Mouse (Mus musculus): ENCODE results near the gene Daam1. TPM values are rescaled to one million over a fixed set of nuclear protein-coding genes. Genes with fewer than 3 reads are reported as not detected.

Gene Daam1
- polyA plus RNA-seq, 1 experiment from 2014 or later, result 17.6 TPM

DNA sequence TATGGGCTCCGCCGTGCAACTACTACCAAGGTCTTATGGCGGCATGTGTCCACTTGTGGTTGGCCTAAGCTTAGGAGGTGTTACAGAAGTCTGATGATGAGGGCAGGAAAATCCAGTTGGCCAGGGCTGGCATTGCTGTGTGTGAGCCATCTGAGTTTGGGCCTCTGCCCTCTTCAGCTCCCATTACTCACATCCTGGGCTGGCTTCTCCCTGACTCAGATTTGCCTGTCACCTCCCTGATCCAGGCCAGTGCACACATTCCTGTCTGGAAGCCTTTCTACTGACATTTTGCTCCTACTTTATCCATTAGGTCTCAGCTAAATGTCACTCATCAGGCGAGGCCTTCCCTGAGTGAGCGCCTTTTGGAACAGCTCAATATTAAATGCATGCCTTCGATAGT lies 57.5 kb downstream of the Daam1 start:
- Histone ChIP-seq H3K36me3 (ENCODE audit: poor library complexity, severe bottlenecking) (no peaks in the 10 kb centered on the region), H3K27me3 (no peaks in the 10 kb centered on the region), H3K9ac (no peak overlapping the region), H3K4me2 (no peak overlapping the region), H3K4me1 (peaks cover 42% of the 10 kb centered on the region), H3K27ac (no peak overlapping the region), H3K9me3 (replicated peaks) (no peaks in the 10 kb centered on the region), H3K4me3 (no peak overlapping the region)
- no peak for ATAC-seq
- 94% methylated on average over 6 of the region's 6 CpGs for WGBS

GRCm38 (mm10) chr12:71889266-71889665 lies 58.4 kb downstream of the Daam1 start:
- Histone ChIP-seq H3K4me3 (no peak overlapping the region), H3K4me2 (no peak overlapping the region), H3K4me1 (peaks cover 42% of the 10 kb centered on the region), H3K27me3 (no peaks in the 10 kb centered on the region), H3K9me3 (replicated peaks) (no peaks in the 10 kb centered on the region), H3K36me3 (ENCODE audit: poor library complexity, severe bottlenecking) (no peaks in the 10 kb centered on the region), H3K27ac (no peak overlapping the region), H3K9ac (no peak overlapping the region)
- WGBS, result 91% methylated on average over 8 of the region's 8 CpGs
- no peak for ATAC-seq

DNA sequence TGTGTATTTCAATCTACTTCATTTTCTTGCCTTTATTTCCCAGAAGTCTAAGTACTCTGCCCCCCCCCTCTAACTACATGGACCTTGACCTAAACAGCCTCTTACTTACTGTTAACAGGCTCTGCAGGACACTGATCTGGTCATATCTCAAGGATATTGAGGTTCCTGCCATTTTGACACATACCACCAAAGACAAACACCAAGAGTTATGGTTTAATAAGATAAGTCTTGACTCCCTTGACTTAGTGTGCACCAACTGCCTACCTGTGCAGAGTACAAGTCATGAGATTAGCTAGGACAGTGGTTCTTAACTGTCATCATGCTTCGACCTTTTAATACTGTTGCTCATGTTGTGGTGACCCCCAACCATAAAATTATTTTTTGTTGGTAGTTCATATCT lies 59.4 kb downstream of the Daam1 start:
- ATAC-seq, result no peak
- no peak overlapping the region for H3K27ac ChIP-seq
- no peaks in the 10 kb centered on the region for H3K27me3 ChIP-seq
- no peak overlapping the region for H3K9ac ChIP-seq
- H3K9me3 ChIP-seq (replicated peaks), result no peaks in the 10 kb centered on the region
- H3K4me1 ChIP-seq, result peaks cover 38% of the 10 kb centered on the region
- H3K4me3 ChIP-seq, result no peak overlapping the region
- H3K36me3 ChIP-seq (ENCODE audit: poor library complexity, severe bottlenecking), result no peaks in the 10 kb centered on the region
- no peak overlapping the region for H3K4me2 ChIP-seq
- WGBS, result 94% methylated on average over 1 of the region's 1 CpGs

- Histone ChIP-seq H3K4me1 (peaks cover 22% of the 10 kb centered on the region), H3K27me3 (no peaks in the 10 kb centered on the region), H3K4me3 (no peak overlapping the region), H3K27ac (peak overlapping the region; percentile 4; the same call in 1 of the 2 replicates), H3K9me3 (replicated peaks) (no peaks in the 10 kb centered on the region), H3K36me3 (ENCODE audit: poor library complexity, severe bottlenecking) (0 out of 2 replicates have a peak, but pooled peaks cover 8% of the 10 kb centered on the region), H3K4me2 (no peak overlapping the region), H3K9ac (no peak overlapping the region)
- peak; percentile 21; the same call in 1 of the 2 replicates for ATAC-seq
- WGBS, result 35% methylated on average over 7 of the region's 7 CpGs
Measured at GRCm38 (mm10) chr12:71891729-71892355, 61.0 kb downstream of the Daam1 start.

GRCm38 (mm10) chr12:71892996-71893605 lies 62.2 kb downstream of the Daam1 start:
- H3K36me3 ChIP-seq (ENCODE audit: poor library complexity, severe bottlenecking), result peaks cover 17% of the 10 kb centered on the region; the same call in 1 of the 2 replicates
- no peak overlapping the region for H3K9ac ChIP-seq
- 61% methylated on average over 9 of the region's 9 CpGs for WGBS
- H3K27ac ChIP-seq, result no peak overlapping the region
- H3K4me2 ChIP-seq, result no peak overlapping the region
- H3K4me3 ChIP-seq, result no peak overlapping the region
- H3K27me3 ChIP-seq, result no peaks in the 10 kb centered on the region
- ATAC-seq, result no peak
- H3K4me1 ChIP-seq, result peaks cover 19% of the 10 kb centered on the region
- H3K9me3 ChIP-seq (replicated peaks), result no peaks in the 10 kb centered on the region

DNA sequence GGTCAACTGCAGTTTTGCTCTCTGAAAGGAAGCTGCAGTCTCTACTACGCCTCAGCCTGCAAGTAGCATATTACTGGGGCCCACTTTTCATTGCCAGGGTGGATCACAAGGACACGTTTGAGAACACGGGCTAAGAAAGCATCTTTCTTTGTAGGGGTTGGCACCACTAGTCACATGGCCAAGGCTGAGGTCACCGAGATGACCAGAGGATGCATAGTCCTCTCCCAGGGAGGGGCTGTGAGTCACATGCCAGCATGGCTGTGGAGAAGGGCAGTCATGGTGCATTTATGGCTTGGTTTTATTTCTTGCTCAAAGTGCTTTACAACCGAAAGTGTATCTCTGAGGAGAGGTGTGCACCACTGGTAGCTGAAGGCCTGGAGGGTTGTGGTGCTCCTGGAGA lies 67.4 kb downstream of the Daam1 start:
- Histone ChIP-seq H3K9ac (no peak overlapping the region), H3K4me1 (peaks cover 2% of the 10 kb centered on the region; the same call in 1 of the 2 replicates), H3K4me2 (no peak overlapping the region), H3K36me3 (ENCODE audit: poor library complexity, severe bottlenecking) (peaks cover 32% of the 10 kb centered on the region), H3K4me3 (no peak overlapping the region), H3K27ac (0 out of 2 replicates have a peak overlapping the region, but pooled peaks have one; percentile 42), H3K9me3 (replicated peaks) (no peaks in the 10 kb centered on the region), H3K27me3 (no peaks in the 10 kb centered on the region)
- no peak for ATAC-seq
- WGBS, result 84% methylated on average over 5 of the region's 5 CpGs

- H3K4me3 ChIP-seq, result no peak overlapping the region
- no peaks in the 10 kb centered on the region for H3K27me3 ChIP-seq
- peaks cover 32% of the 10 kb centered on the region for H3K36me3 ChIP-seq (ENCODE audit: poor library complexity, severe bottlenecking)
- no peak for ATAC-seq
- no peaks in the 10 kb centered on the region; the same call in 1 of the 2 replicates for H3K4me1 ChIP-seq
- 80% methylated on average over 7 of the region's 7 CpGs for WGBS
- no peaks in the 10 kb centered on the region for H3K9me3 ChIP-seq (replicated peaks)
- no peak overlapping the region for H3K27ac ChIP-seq
- H3K4me2 ChIP-seq, result no peak overlapping the region
- H3K9ac ChIP-seq, result no peak overlapping the region
Measured at GRCm38 (mm10) chr12:71898666-71899520, 68.0 kb downstream of the Daam1 start.

- H3K4me2 ChIP-seq, result no peak overlapping the region
- H3K27ac ChIP-seq, result no peak overlapping the region
- no peak for ATAC-seq
- no peaks in the 10 kb centered on the region; the same call in 1 of the 2 replicates for H3K4me1 ChIP-seq
- H3K27me3 ChIP-seq, result no peaks in the 10 kb centered on the region
- H3K36me3 ChIP-seq (ENCODE audit: poor library complexity, severe bottlenecking), result peaks cover 32% of the 10 kb centered on the region
- H3K4me3 ChIP-seq, result no peak overlapping the region
- no peaks in the 10 kb centered on the region for H3K9me3 ChIP-seq (replicated peaks)
- no peak overlapping the region for H3K9ac ChIP-seq
- WGBS, result 91% methylated on average over 4 of the region's 4 CpGs
Measured at GRCm38 (mm10) chr12:71899566-71899965, 68.7 kb downstream of the Daam1 start.

DNA sequence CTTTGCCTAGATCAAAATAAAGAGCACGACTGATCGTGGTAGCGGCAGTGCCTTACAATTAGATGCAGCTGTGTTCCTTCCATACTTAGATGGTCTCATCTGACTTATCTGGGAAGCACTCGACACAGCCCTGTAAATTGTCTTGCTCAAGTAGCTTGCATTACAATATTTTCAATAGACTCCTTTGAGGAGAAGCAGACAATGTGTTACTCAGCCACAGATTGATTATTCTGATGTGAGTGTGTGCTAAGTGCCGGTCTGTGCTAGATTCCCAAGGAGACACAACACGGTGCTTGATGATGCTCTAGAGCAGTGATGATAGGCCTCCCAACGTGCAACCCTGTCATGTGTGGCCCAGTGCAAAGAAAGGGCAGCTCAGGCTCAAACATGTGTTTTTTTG lies 70.3 kb downstream of the Daam1 start:
- Histone ChIP-seq H3K36me3 (ENCODE audit: poor library complexity, severe bottlenecking) (peaks cover 26% of the 10 kb centered on the region), H3K4me3 (no peak overlapping the region), H3K27me3 (no peaks in the 10 kb centered on the region), H3K9me3 (replicated peaks) (no peaks in the 10 kb centered on the region), H3K4me1 (peaks cover 8% of the 10 kb centered on the region), H3K4me2 (no peak overlapping the region), H3K27ac (no peak overlapping the region), H3K9ac (no peak overlapping the region)
- 65% methylated on average over 7 of the region's 7 CpGs for WGBS
- ATAC-seq, result 0 out of 2 replicates have a peak, but pooled peaks have one; percentile 27

DNA sequence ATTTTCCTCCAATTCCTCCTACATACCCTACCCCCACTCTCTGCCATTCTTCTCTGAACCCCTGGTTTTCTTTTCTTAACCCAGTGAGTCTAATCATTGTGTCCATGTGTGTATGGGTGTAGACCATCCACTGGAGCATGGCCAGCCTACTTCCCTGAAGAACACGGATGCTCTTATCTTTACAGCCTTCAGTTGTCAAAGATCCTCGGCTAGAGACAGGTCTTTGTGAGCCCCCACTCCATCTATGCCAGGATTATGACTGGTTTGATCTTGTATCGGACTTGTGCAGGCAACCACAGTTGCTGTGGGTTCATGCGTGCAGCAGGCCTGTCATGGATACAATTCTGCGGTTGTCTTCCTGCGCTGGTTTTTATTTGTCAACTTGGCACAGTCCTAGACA lies 71.0 kb downstream of the Daam1 start:
- Histone ChIP-seq H3K27ac (no peak overlapping the region), H3K4me2 (no peak overlapping the region), H3K4me1 (peaks cover 14% of the 10 kb centered on the region), H3K9me3 (replicated peaks) (no peaks in the 10 kb centered on the region), H3K27me3 (no peaks in the 10 kb centered on the region), H3K9ac (no peak overlapping the region), H3K4me3 (no peak overlapping the region), H3K36me3 (ENCODE audit: poor library complexity, severe bottlenecking) (peaks cover 23% of the 10 kb centered on the region)
- no peak for ATAC-seq
- WGBS, result 96% methylated on average over 6 of the region's 6 CpGs

DNA sequence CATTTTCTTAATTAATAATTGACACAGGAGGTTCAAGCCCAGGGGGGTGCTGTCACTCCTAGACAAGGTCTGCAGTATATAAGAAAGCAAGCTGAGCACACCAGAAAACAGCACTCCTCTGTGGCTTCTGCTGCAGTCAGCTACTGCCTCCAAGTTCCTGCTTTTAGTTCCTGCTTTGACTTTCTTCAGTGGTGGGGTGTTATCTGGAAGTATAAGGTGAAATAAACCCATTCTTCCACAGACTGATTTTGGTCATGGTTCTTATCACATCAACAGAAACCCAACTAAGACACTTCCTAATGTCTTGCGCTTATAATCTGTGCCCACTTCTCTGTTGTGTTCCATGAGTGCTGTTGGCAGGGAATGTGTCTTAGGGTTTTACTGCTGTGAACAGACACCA lies 71.4 kb downstream of the Daam1 start:
- ATAC-seq, result no peak
- WGBS, result 100% methylated on average over 1 of the region's 1 CpGs
- no peak overlapping the region for H3K9ac ChIP-seq
- no peak overlapping the region for H3K4me2 ChIP-seq
- H3K36me3 ChIP-seq (ENCODE audit: poor library complexity, severe bottlenecking), result peaks cover 19% of the 10 kb centered on the region
- no peak overlapping the region for H3K27ac ChIP-seq
- H3K4me3 ChIP-seq, result no peak overlapping the region
- H3K4me1 ChIP-seq, result peaks cover 19% of the 10 kb centered on the region
- no peaks in the 10 kb centered on the region for H3K9me3 ChIP-seq (replicated peaks)
- H3K27me3 ChIP-seq, result no peaks in the 10 kb centered on the region

GRCm38 (mm10) chr12:71903218-71903617 lies 72.3 kb downstream of the Daam1 start:
- peaks cover 15% of the 10 kb centered on the region for H3K36me3 ChIP-seq (ENCODE audit: poor library complexity, severe bottlenecking)
- 95% methylated on average over 4 of the region's 4 CpGs for WGBS
- H3K9ac ChIP-seq, result no peak overlapping the region
- no peak overlapping the region for H3K27ac ChIP-seq
- no peaks in the 10 kb centered on the region for H3K9me3 ChIP-seq (replicated peaks)
- no peak overlapping the region for H3K4me2 ChIP-seq
- no peak for ATAC-seq
- peaks cover 23% of the 10 kb centered on the region for H3K4me1 ChIP-seq
- no peak overlapping the region for H3K4me3 ChIP-seq
- H3K27me3 ChIP-seq, result no peaks in the 10 kb centered on the region
